Mouse (Mus musculus) CH12.LX (cell line): ENCODE data around the gene Fam240a. TPM values are rescaled to one million over a fixed set of nuclear protein-coding genes. Genes with fewer than 3 reads are reported as not detected.

Experiments
- DNase-seq: peaks from one replicate; pipeline ENCODE4 v3.0.0-alpha.2; 2013; ENCODE audit errors: extremely low read depth
- H3K27ac ChIP-seq: 2 replicates; pipeline ENCODE4 v1.5.1; 2012; ENCODE audit warnings: low read depth, mild to moderate bottlenecking, control low read depth, moderate library complexity; ENCODE audit not compliant: insufficient read depth
- H3K27me3 ChIP-seq: replicated peaks from 2 replicates; pipeline ENCODE3; 2012; ENCODE audit warnings: inconsistent platforms
- H3K36me3 ChIP-seq, 2 experiments: replicated peaks in 1 of 2; 2 replicates each; pipeline versions ENCODE3 to v1.6.1; 2012; ENCODE audit warnings: inconsistent platforms in 1 of 2, low read length in 1 of 2, mild to moderate bottlenecking in 1 of 2, mixed read lengths in 1 of 2, moderate library complexity in 1 of 2; ENCODE audit not compliant: control insufficient read depth in 1 of 2, insufficient read depth in 1 of 2
- H3K4me1 ChIP-seq, 2 experiments: 2 replicates each; pipeline ENCODE4 v1.6.1; 2012; ENCODE audit warnings: inconsistent platforms in 1 of 2, moderate library complexity in 1 of 2; ENCODE audit not compliant: insufficient read depth in 2 of 2, control insufficient read depth in 1 of 2
- H3K4me2 ChIP-seq: 2 replicates; pipeline ENCODE4 v1.6.1; 2012; ENCODE audit warnings: low read depth, mild to moderate bottlenecking, control low read depth; ENCODE audit not compliant: poor library complexity, insufficient read depth, severe bottlenecking
- H3K4me3 ChIP-seq, 3 experiments: fragments of 150-350 bp in 1 of 3; sonication (generic) in 1 of 3; replicated peaks in 1 of 3; 2 replicates each; pipeline versions ENCODE3 to v1.5.1; 2011 to 2012; ENCODE audit warnings: low read depth in 2 of 3, low read length in 2 of 3, mild to moderate bottlenecking in 2 of 3, moderate library complexity in 2 of 3, control low read depth in 1 of 3, improper control_type of control experiment in 1 of 3, inconsistent platforms in 1 of 3, mixed read lengths in 1 of 3; ENCODE audit not compliant: poor library complexity in 1 of 3
- H3K79me2 ChIP-seq: replicated peaks from 2 replicates; pipeline ENCODE4 v1.6.1; 2012; ENCODE audit warnings: mild to moderate bottlenecking, moderate library complexity; ENCODE audit not compliant: control insufficient read depth, poor library complexity, insufficient read depth, severe bottlenecking; ENCODE audit errors: extremely low read depth
- H3K9ac ChIP-seq: 2 replicates; pipeline ENCODE4 v1.6.1; 2012; ENCODE audit warnings: low read depth, mild to moderate bottlenecking, control low read depth, moderate library complexity; ENCODE audit not compliant: insufficient read depth
- H3K9me3 ChIP-seq: replicated peaks from 2 replicates; pipeline ENCODE3; 2012; ENCODE audit warnings: low read length, inconsistent platforms, mixed read lengths
- CTCF ChIP-seq, 2 experiments: IDR thresholded peaks in 1 of 2; conservative IDR thresholded peaks in 1 of 2; 2 replicates each; pipeline ENCODE4 v1.5.1; 2011 to 2012; ENCODE audit warnings: low read depth in 2 of 2, low read length in 2 of 2, improper control_type of control experiment in 1 of 2, inconsistent platforms in 1 of 2, mild to moderate bottlenecking in 1 of 2, moderate library complexity in 1 of 2
- ELF1 ChIP-seq: IDR thresholded peaks from 2 replicates; pipeline ENCODE4 v1.6.1; 2014; ENCODE audit warnings: low read depth, mild to moderate bottlenecking, inconsistent platforms, low read length, improper control_type of control experiment
- EP300 ChIP-seq: IDR thresholded peaks from 2 replicates; pipeline ENCODE4 v1.6.1; 2011; ENCODE audit warnings: low read length, improper control_type of control experiment
- ETS1 ChIP-seq: conservative IDR thresholded peaks from 2 replicates; pipeline ENCODE4 v1.6.1; 2012; ENCODE audit warnings: low read depth, mild to moderate bottlenecking, inconsistent platforms, low read length, improper control_type of control experiment, moderate library complexity
- GABPA ChIP-seq: IDR thresholded peaks from 2 replicates; pipeline ENCODE4 v1.6.1; 2012; ENCODE audit warnings: low read depth, low read length, improper control_type of control experiment, inconsistent platforms; ENCODE audit not compliant: insufficient replicate concordance
- JUND ChIP-seq: conservative IDR thresholded peaks from 2 replicates; pipeline ENCODE4 v1.6.1; 2011; ENCODE audit warnings: low read depth, low read length, improper control_type of control experiment
- KAT2A ChIP-seq: IDR thresholded peaks from 2 replicates; pipeline ENCODE4 v1.6.1; 2012; ENCODE audit warnings: low read length, improper control_type of control experiment, inconsistent platforms; ENCODE audit not compliant: insufficient replicate concordance
- MAFK ChIP-seq: IDR thresholded peaks from 2 replicates; pipeline ENCODE4 v1.6.1; 2011; ENCODE audit warnings: low read length, improper control_type of control experiment; ENCODE audit not compliant: insufficient replicate concordance
- MAZ ChIP-seq: IDR thresholded peaks from 2 replicates; pipeline ENCODE4 v1.6.1; 2012; ENCODE audit warnings: low read depth, mild to moderate bottlenecking, inconsistent platforms, low read length, improper control_type of control experiment, moderate library complexity
- MXI1 ChIP-seq: IDR thresholded peaks from 2 replicates; pipeline ENCODE4 v1.6.1; 2011; ENCODE audit warnings: mild to moderate bottlenecking, low read depth, low read length, improper control_type of control experiment
- NELFE ChIP-seq: IDR thresholded peaks from 2 replicates; pipeline ENCODE4 v1.6.1; 2011; ENCODE audit warnings: low read depth, low read length, improper control_type of control experiment
- NRF1 ChIP-seq: IDR thresholded peaks from 2 replicates; pipeline ENCODE4 v1.6.1; 2014; ENCODE audit warnings: low read depth, mild to moderate bottlenecking, inconsistent platforms, low read length, improper control_type of control experiment, moderate library complexity
- PAX5 ChIP-seq: IDR thresholded peaks from 2 replicates; pipeline ENCODE4 v1.6.1; 2012; ENCODE audit warnings: low read length, inconsistent platforms, mixed read lengths
- POLR2AphosphoS2 ChIP-seq: IDR thresholded peaks from 2 replicates; pipeline ENCODE4 v1.6.1; 2011; ENCODE audit warnings: low read depth, low read length, improper control_type of control experiment
- RCOR1 ChIP-seq: conservative IDR thresholded peaks from 2 replicates; pipeline ENCODE4 v1.6.1; 2012; ENCODE audit warnings: low read depth, mild to moderate bottlenecking, inconsistent platforms, low read length, improper control_type of control experiment
- SIN3A ChIP-seq: IDR thresholded peaks from 2 replicates; pipeline ENCODE4 v1.6.1; 2012; ENCODE audit warnings: low read length, improper control_type of control experiment, inconsistent platforms
- SMC3 ChIP-seq: IDR thresholded peaks from 2 replicates; pipeline ENCODE4 v1.6.1; 2011; ENCODE audit warnings: low read depth, low read length, improper control_type of control experiment
- TBP ChIP-seq: conservative IDR thresholded peaks from 2 replicates; pipeline ENCODE4 v1.6.1; 2011; ENCODE audit warnings: low read depth, low read length, improper control_type of control experiment
- UBTF ChIP-seq: IDR thresholded peaks from 2 replicates; pipeline ENCODE4 v1.6.1; 2012; ENCODE audit warnings: low read depth, mild to moderate bottlenecking, inconsistent platforms, low read length, improper control_type of control experiment, moderate library complexity
- USF1 ChIP-seq: IDR thresholded peaks from 2 replicates; pipeline ENCODE4 v1.6.1; 2014; ENCODE audit warnings: low read depth, mild to moderate bottlenecking, inconsistent platforms, low read length, improper control_type of control experiment
- ZC3H11A ChIP-seq: IDR thresholded peaks from 2 replicates; pipeline ENCODE4 v1.6.1; 2012; ENCODE audit warnings: low read depth, mild to moderate bottlenecking, inconsistent platforms, low read length, improper control_type of control experiment
- ZKSCAN1 ChIP-seq: IDR thresholded peaks from 2 replicates; pipeline ENCODE4 v1.6.1; 2012; ENCODE audit warnings: low read depth, inconsistent platforms, low read length, improper control_type of control experiment, borderline replicate concordance
- ZNF384 ChIP-seq: IDR thresholded peaks from 2 replicates; pipeline ENCODE4 v1.6.1; 2012; ENCODE audit warnings: low read depth, low read length, improper control_type of control experiment, inconsistent platforms
- dilution Hi-C: fragments of 300-500 bp; cut with MboI; formaldehyde crosslinking; loops from 2 replicates; pipeline ENCODE4 v1.14.3; 2020; ENCODE audit warnings: low sequenced_read_pairs; ENCODE audit not compliant: extremely low pct_unique_long_range_greater_than_20kb, extremely low pct_ligation_motif_present
- in situ Hi-C: fragments of 300-500 bp; cut with MboI; formaldehyde crosslinking; loops from 3 replicates; pipeline ENCODE4 v1.14.3; 2019; ENCODE audit warnings: low sequenced_read_pairs, low pct_ligation_motif_present, low pct_unique_long_range_greater_than_20kb, mixed read lengths
- polyA plus RNA-seq: library from polyadenylated mRNA; unstranded; fragments of >175 nt; gene quantifications from 2 replicates; pipeline ENCODE4 v1.2.1, GENCODE M21; 2012; ENCODE audit warnings: low read depth; ENCODE audit not compliant: insufficient read length
- total RNA-seq, 2 experiments: library from RNA; depleted of rRNA; stranded (reverse); fragments of 300-350 nt in 1 of 2; fragments of >200 nt in 1 of 2; gene quantifications; 2 replicates each; pipeline ENCODE4 v1.2.3; 2012 to 2014

Gene Fam240a
- total and polyA plus RNA-seq, 3 experiments = not detected

- Histone ChIP-seq H3K9me3 (no peaks in the 10 kb centered on the region), H3K27me3 (no peaks in the 10 kb centered on the region), H3K27ac (no peak overlapping the region), H3K79me2 (no peaks in the 10 kb centered on the region), H3K36me3 (no peaks in the 10 kb centered on the region), H3K4me2 (no peak overlapping the region), H3K4me3 (no peak overlapping the region), H3K4me1 (no peaks in the 10 kb centered on the region), H3K9ac (no peak overlapping the region)
- DNase-seq = no peak
- in situ Hi-C loops = no loop called here
- dilution Hi-C loops = no loop called here
- TF ChIP-seq KAT2A (no peak), TBP (no peak), MXI1 (no peak), ZNF384 (peak; percentile 47; the same call in 1 of the 2 replicates), USF1 (no peak), ZC3H11A (no peak), CTCF (conservative IDR thresholded peaks at IDR 0.05 in 1 of 2, IDR thresholded peaks at IDR 0.05 in 1 of 2; ENCODE audit: low read depth in 2 of 2, low read length in 2 of 2) (0 out of 4 replicates have a peak, but pooled peaks of 1 of the 2 experiments have one; percentile 13)
Observed at GRCm38 (mm10) chr9:110937506-110938490, 21.1 kb upstream of the Fam240a start.

GRCm38 (mm10) chr9:110935941-110936340, 19.3 kb upstream of the Fam240a start:
- no peak for DNase-seq
- H3K27me3 ChIP-seq = no peaks in the 10 kb centered on the region
- in situ Hi-C loops = no loop called here
- no peak overlapping the region for H3K27ac ChIP-seq
- H3K36me3 ChIP-seq = no peaks in the 10 kb centered on the region
- H3K4me3 ChIP-seq = no peak overlapping the region
- TF ChIP-seq PAX5 = no peak
- TF ChIP-seq TBP = no peak
- H3K4me2 ChIP-seq = no peak overlapping the region
- H3K9me3 ChIP-seq = no peaks in the 10 kb centered on the region
- H3K9ac ChIP-seq = no peak overlapping the region
- dilution Hi-C loops = no loop called here
- H3K4me1 ChIP-seq = no peaks in the 10 kb centered on the region
- H3K79me2 ChIP-seq = no peaks in the 10 kb centered on the region

- Histone ChIP-seq H3K79me2 (no peaks in the 10 kb centered on the region), H3K27me3 (peaks cover 1% of the 10 kb centered on the region), H3K4me3 (no peak overlapping the region), H3K36me3 (no peaks in the 10 kb centered on the region), H3K27ac (no peak overlapping the region), H3K4me2 (no peak overlapping the region), H3K9me3 (no peaks in the 10 kb centered on the region), H3K9ac (no peak overlapping the region), H3K4me1 (no peaks in the 10 kb centered on the region)
- in situ Hi-C loops = no loop called here
- dilution Hi-C loops = no loop called here
- no peak for DNase-seq
- TF ChIP-seq NELFE = no peak
- no peak for TF ChIP-seq EP300
- TF ChIP-seq MAZ = no peak
- TF ChIP-seq JUND = no peak
- no peak for TF ChIP-seq RCOR1
- TF ChIP-seq ELF1 = no peak
- no peak for TF ChIP-seq PAX5
- TF ChIP-seq SMC3 = no peak
- no peak for TF ChIP-seq NRF1
- no peak for TF ChIP-seq GABPA
- TF ChIP-seq UBTF = no peak
- TF ChIP-seq SIN3A = no peak
- no peak for TF ChIP-seq ZKSCAN1
- TF ChIP-seq ETS1 = no peak
- TF ChIP-seq MAFK = no peak
- TF ChIP-seq POLR2AphosphoS2 = no peak
Observed at GRCm38 (mm10) chr9:110933850-110934437, 17.3 kb upstream of the Fam240a start.
